Mouse (Mus musculus): ENCODE measurements around the gene Zfp541.

DNA sequence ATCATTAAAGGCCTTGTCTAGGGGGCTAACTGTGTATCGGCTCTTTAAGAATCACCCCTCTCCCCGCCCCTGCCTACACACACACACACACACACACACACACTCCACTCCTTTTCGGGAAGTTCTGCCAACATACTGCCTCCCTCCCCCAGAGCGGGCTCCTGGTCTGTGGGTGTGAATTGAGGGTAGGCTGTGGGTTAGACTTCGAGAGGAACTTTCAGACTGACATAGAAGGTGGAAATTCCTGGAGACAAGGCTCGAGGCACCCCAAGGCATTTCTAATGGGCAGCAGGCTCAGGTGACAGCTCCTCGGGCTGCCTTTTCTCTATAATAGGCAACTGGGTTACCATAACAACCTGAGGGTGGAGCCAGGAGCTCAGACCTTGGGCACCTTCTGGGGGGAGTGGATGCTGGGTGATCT is 70.6 kb downstream of the Zfp541 start:
- TF ChIP-seq USF1 (IDR thresholded peaks at IDR 0.05; ENCODE audit: low read depth) (no peak), MYOG (IDR thresholded peaks at IDR 0.05; ENCODE audit: control insufficient read depth, extremely low read depth, insufficient read length) (no peak), CTCF (IDR thresholded peaks at IDR 0.05; ENCODE audit: control insufficient read depth, insufficient read depth, insufficient read length) (no peak), MYOD1 (IDR thresholded peaks at IDR 0.05; ENCODE audit: control insufficient read depth, insufficient read length, low read depth) (no peak)

Measured in C2C12 (cell line).